Mouse (Mus musculus): ENCODE measurements at regions not wholly inside any gene's neighbourhood (a gene's known extent, or its start where the extent isn't known, plus 50 kb on each side); places are given as distances from the start of the nearest gene placed in this dataset.

GRCm38 (mm10) chr8:93691375-93691774, 118.4 kb upstream of the Gnao1 start:
- H3K4me1 ChIP-seq = no peaks in the 10 kb centered on the region
- H3K27me3 ChIP-seq = no peaks in the 10 kb centered on the region
- H3K36me3 ChIP-seq = no peaks in the 10 kb centered on the region
- H3K9ac ChIP-seq = no peak overlapping the region
- no peaks in the 10 kb centered on the region for H3K9me3 ChIP-seq (replicated peaks)
- H3K27ac ChIP-seq (replicated peaks) = no peak overlapping the region
- no peak overlapping the region for H3K4me2 ChIP-seq (replicated peaks)
- whole genome bisulfite sequencing = 84% methylated on average over 2 of the region's 2 CpGs
- ATAC-seq (ENCODE audit: insufficient number of reproducible peaks, low FRiP score, low TSS enrichment, low read depth) = no peak
- H3K4me3 ChIP-seq (replicated peaks) = no peak overlapping the region

- WGBS = 59% methylated on average over 2 of the region's 2 CpGs
Observed at GRCm38 (mm10) chr8:93691826-93692225, 117.9 kb upstream of the Gnao1 start.

GRCm38 (mm10) chr8:93697206-93697605, 112.6 kb upstream of the Gnao1 start:
- Histone ChIP-seq H3K27me3 (no peaks in the 10 kb centered on the region), H3K36me3 (no peaks in the 10 kb centered on the region), H3K9me3 (replicated peaks) (no peaks in the 10 kb centered on the region), H3K27ac (replicated peaks) (no peak overlapping the region), H3K4me1 (no peaks in the 10 kb centered on the region), H3K9ac (no peak overlapping the region), H3K4me2 (replicated peaks) (no peak overlapping the region), H3K4me3 (replicated peaks) (no peak overlapping the region)
- no peak for ATAC-seq (ENCODE audit: insufficient number of reproducible peaks, low FRiP score, low TSS enrichment, low read depth)
- 51% methylated on average over 7 of the region's 7 CpGs for WGBS

More at GRCm38 (mm10) chr8:93691826-93692225, 117.9 kb upstream of the Gnao1 start:
- H3K4me3 ChIP-seq (replicated peaks) = no peak overlapping the region
- H3K27me3 ChIP-seq = no peaks in the 10 kb centered on the region
- H3K4me2 ChIP-seq (replicated peaks) = no peak overlapping the region
- H3K36me3 ChIP-seq = no peaks in the 10 kb centered on the region
- no peaks in the 10 kb centered on the region for H3K4me1 ChIP-seq
- H3K9ac ChIP-seq = no peak overlapping the region
- H3K27ac ChIP-seq (replicated peaks) = no peak overlapping the region
- no peak for ATAC-seq (ENCODE audit: insufficient number of reproducible peaks, low FRiP score, low TSS enrichment, low read depth)
- no peaks in the 10 kb centered on the region for H3K9me3 ChIP-seq (replicated peaks)

GRCm38 (mm10) chr8:93698508-93698907, 111.3 kb upstream of the Gnao1 start:
- Histone ChIP-seq H3K9ac (no peak overlapping the region), H3K4me1 (no peaks in the 10 kb centered on the region), H3K27me3 (no peaks in the 10 kb centered on the region), H3K4me3 (replicated peaks) (no peak overlapping the region), H3K36me3 (no peaks in the 10 kb centered on the region), H3K4me2 (replicated peaks) (no peak overlapping the region), H3K9me3 (replicated peaks) (no peaks in the 10 kb centered on the region), H3K27ac (replicated peaks) (no peak overlapping the region)
- no peak for ATAC-seq (ENCODE audit: insufficient number of reproducible peaks, low FRiP score, low TSS enrichment, low read depth)
- WGBS = 81% methylated on average over 3 of the region's 3 CpGs

GRCm38 (mm10) chr8:93701391-93701790, 108.4 kb upstream of the Gnao1 start:
- Histone ChIP-seq H3K9me3 (replicated peaks) (no peaks in the 10 kb centered on the region), H3K27me3 (no peaks in the 10 kb centered on the region), H3K27ac (replicated peaks) (no peak overlapping the region), H3K4me2 (replicated peaks) (no peak overlapping the region), H3K9ac (no peak overlapping the region), H3K36me3 (no peaks in the 10 kb centered on the region), H3K4me1 (no peaks in the 10 kb centered on the region), H3K4me3 (replicated peaks) (no peak overlapping the region)
- WGBS = 68% methylated on average over 3 of the region's 3 CpGs
- no peak for ATAC-seq (ENCODE audit: insufficient number of reproducible peaks, low FRiP score, low TSS enrichment, low read depth)

- no peaks in the 10 kb centered on the region for H3K4me1 ChIP-seq
- no peaks in the 10 kb centered on the region for H3K9me3 ChIP-seq (replicated peaks)
- no peaks in the 10 kb centered on the region for H3K36me3 ChIP-seq
- no peaks in the 10 kb centered on the region for H3K27me3 ChIP-seq
- no peak overlapping the region for H3K4me2 ChIP-seq (replicated peaks)
- H3K9ac ChIP-seq = no peak overlapping the region
- 78% methylated on average over 3 of the region's 3 CpGs for WGBS
- no peak overlapping the region for H3K4me3 ChIP-seq (replicated peaks)
- ATAC-seq (ENCODE audit: insufficient number of reproducible peaks, low FRiP score, low TSS enrichment, low read depth) = no peak
- H3K27ac ChIP-seq (replicated peaks) = no peak overlapping the region
Observed at GRCm38 (mm10) chr8:93712066-93712706, 97.6 kb upstream of the Gnao1 start.

GRCm38 (mm10) chr8:93713221-93713620, 96.5 kb upstream of the Gnao1 start:
- Histone ChIP-seq H3K9ac (no peak overlapping the region), H3K36me3 (no peaks in the 10 kb centered on the region), H3K27me3 (no peaks in the 10 kb centered on the region), H3K27ac (replicated peaks) (no peak overlapping the region), H3K4me1 (no peaks in the 10 kb centered on the region), H3K9me3 (replicated peaks) (no peaks in the 10 kb centered on the region), H3K4me2 (replicated peaks) (no peak overlapping the region), H3K4me3 (replicated peaks) (no peak overlapping the region)
- no peak for ATAC-seq (ENCODE audit: insufficient number of reproducible peaks, low FRiP score, low TSS enrichment, low read depth)
- WGBS = 67% methylated on average over 2 of the region's 2 CpGs

GRCm38 (mm10) chr8:93724896-93725489, 84.8 kb upstream of the Gnao1 start:
- Histone ChIP-seq H3K9ac (no peak overlapping the region), H3K27ac (replicated peaks) (no peak overlapping the region), H3K4me2 (replicated peaks) (no peak overlapping the region), H3K36me3 (no peaks in the 10 kb centered on the region), H3K9me3 (replicated peaks) (no peaks in the 10 kb centered on the region), H3K4me1 (peaks cover 6% of the 10 kb centered on the region; the same call in 1 of the 2 replicates), H3K27me3 (no peaks in the 10 kb centered on the region), H3K4me3 (replicated peaks) (no peak overlapping the region)
- 79% methylated on average over 15 of the region's 15 CpGs for WGBS
- ATAC-seq (ENCODE audit: insufficient number of reproducible peaks, low FRiP score, low TSS enrichment, low read depth) = no peak

- WGBS = 67% methylated on average over 15 of the region's 15 CpGs
- Histone ChIP-seq H3K36me3 (no peaks in the 10 kb centered on the region), H3K4me1 (peaks cover 10% of the 10 kb centered on the region; the same call in 1 of the 2 replicates)
Observed at GRCm38 (mm10) chr8:93729124-93729930, 80.4 kb upstream of the Gnao1 start.

GRCm38 (mm10) chr8:93730738-93731700, 78.7 kb upstream of the Gnao1 start:
- no peak for ATAC-seq (ENCODE audit: insufficient number of reproducible peaks, low FRiP score, low TSS enrichment, low read depth)
- H3K4me1 ChIP-seq = peaks cover 10% of the 10 kb centered on the region; the same call in 1 of the 2 replicates
- no peaks in the 10 kb centered on the region for H3K27me3 ChIP-seq
- H3K9me3 ChIP-seq (replicated peaks) = no peaks in the 10 kb centered on the region
- no peak overlapping the region for H3K4me3 ChIP-seq (replicated peaks)
- no peak overlapping the region for H3K27ac ChIP-seq (replicated peaks)
- no peaks in the 10 kb centered on the region for H3K36me3 ChIP-seq
- H3K4me2 ChIP-seq (replicated peaks) = no peak overlapping the region
- 62% methylated on average over 14 of the region's 14 CpGs for WGBS
- H3K9ac ChIP-seq = no peak overlapping the region

More at GRCm38 (mm10) chr8:93729124-93729930, 80.4 kb upstream of the Gnao1 start:
- H3K4me3 ChIP-seq (replicated peaks) = no peak overlapping the region
- no peaks in the 10 kb centered on the region for H3K27me3 ChIP-seq
- H3K27ac ChIP-seq (replicated peaks) = no peak overlapping the region
- H3K9me3 ChIP-seq (replicated peaks) = no peaks in the 10 kb centered on the region
- no peak overlapping the region for H3K4me2 ChIP-seq (replicated peaks)
- ATAC-seq (ENCODE audit: insufficient number of reproducible peaks, low FRiP score, low TSS enrichment, low read depth) = no peak
- H3K9ac ChIP-seq = no peak overlapping the region

Measured in embryonic facial prominence, embryonic 15.5 days (tissue).